Mouse (Mus musculus): ENCODE measurements around the gene Rad51d. TPM values are rescaled to one million over a fixed set of nuclear protein-coding genes. Genes with fewer than 3 reads are reported as not detected.

Gene Rad51d
- polyA plus RNA-seq, 1 experiment: 21.8 TPM

GRCm38 (mm10) chr11:82871031-82871446, 19.4 kb downstream of the Rad51d start, which contains the start of gene Rffl:
TSS of gene Rffl (minus strand) at chr11:82871210.
- Histone ChIP-seq H3K27ac (replicated peaks; ENCODE audit: low read depth, low read length) (peak within 1 kb of the TSS; percentile 64), H3K4me1 (ENCODE audit: control insufficient read depth, insufficient read depth, insufficient read length, low read length) (peaks cover 2% of the 10 kb centered on the region; the same call in 1 of the 2 replicates), H3K4me3 (ENCODE audit: insufficient read depth, low read depth, low read length) (peak within 1 kb of the TSS; percentile 86)

- H3K27ac ChIP-seq (replicated peaks; ENCODE audit: low read depth, low read length): peak overlapping the region; percentile 64
Measured at GRCm38 (mm10) chr11:82870173-82871030, 20.0 kb downstream of the Rad51d start.

GRCm38 (mm10) chr11:82869506-82870172, 20.8 kb downstream of the Rad51d start:
- H3K4me1 ChIP-seq (ENCODE audit: control insufficient read depth, insufficient read depth, insufficient read length, low read length): peaks cover 2% of the 10 kb centered on the region; the same call in 1 of the 2 replicates
- peak overlapping the region; percentile 86 for H3K4me3 ChIP-seq (ENCODE audit: insufficient read depth, low read depth, low read length)
- H3K27ac ChIP-seq (replicated peaks; ENCODE audit: low read depth, low read length): peak overlapping the region; percentile 64

More at GRCm38 (mm10) chr11:82870173-82871030, 20.0 kb downstream of the Rad51d start:
- Histone ChIP-seq H3K4me3 (ENCODE audit: insufficient read depth, low read depth, low read length) (peak overlapping the region; percentile 86), H3K4me1 (ENCODE audit: control insufficient read depth, insufficient read depth, insufficient read length, low read length) (peaks cover 2% of the 10 kb centered on the region; the same call in 1 of the 2 replicates)

- no peak overlapping the region for H3K4me3 ChIP-seq (ENCODE audit: insufficient read depth, low read depth, low read length)
- no peak overlapping the region for H3K27ac ChIP-seq (replicated peaks; ENCODE audit: low read depth, low read length)
- peaks cover 2% of the 10 kb centered on the region; the same call in 1 of the 2 replicates for H3K4me1 ChIP-seq (ENCODE audit: control insufficient read depth, insufficient read depth, insufficient read length, low read length)
Measured at GRCm38 (mm10) chr11:82867956-82868355, 22.5 kb downstream of the Rad51d start.

GRCm38 (mm10) chr11:82866850-82867564, 23.4 kb downstream of the Rad51d start:
- peaks cover 2% of the 10 kb centered on the region; the same call in 1 of the 2 replicates for H3K4me1 ChIP-seq (ENCODE audit: control insufficient read depth, insufficient read depth, insufficient read length, low read length)
- no peak overlapping the region for H3K4me3 ChIP-seq (ENCODE audit: insufficient read depth, low read depth, low read length)
- H3K27ac ChIP-seq (replicated peaks; ENCODE audit: low read depth, low read length): no peak overlapping the region

- H3K27ac ChIP-seq (replicated peaks; ENCODE audit: low read depth, low read length): no peak overlapping the region
- H3K4me3 ChIP-seq (ENCODE audit: insufficient read depth, low read depth, low read length): no peak overlapping the region
- H3K4me1 ChIP-seq (ENCODE audit: control insufficient read depth, insufficient read depth, insufficient read length, low read length): peaks cover 11% of the 10 kb centered on the region
Measured at GRCm38 (mm10) chr11:82865957-82866356, 24.5 kb downstream of the Rad51d start.

GRCm38 (mm10) chr11:82863488-82863931, 26.9 kb downstream of the Rad51d start:
- H3K27ac ChIP-seq (replicated peaks; ENCODE audit: low read depth, low read length): no peak overlapping the region
- H3K4me3 ChIP-seq (ENCODE audit: insufficient read depth, low read depth, low read length): no peak overlapping the region

GRCm38 (mm10) chr11:82863059-82863458, 27.4 kb downstream of the Rad51d start:
- Histone ChIP-seq H3K4me3 (ENCODE audit: insufficient read depth, low read depth, low read length) (no peak overlapping the region), H3K27ac (replicated peaks; ENCODE audit: low read depth, low read length) (no peak overlapping the region), H3K4me1 (ENCODE audit: control insufficient read depth, insufficient read depth, insufficient read length, low read length) (peaks cover 11% of the 10 kb centered on the region)

More at GRCm38 (mm10) chr11:82863488-82863931, 26.9 kb downstream of the Rad51d start:
- peaks cover 11% of the 10 kb centered on the region for H3K4me1 ChIP-seq (ENCODE audit: control insufficient read depth, insufficient read depth, insufficient read length, low read length)

- no peak overlapping the region for H3K4me3 ChIP-seq (ENCODE audit: insufficient read depth, low read depth, low read length)
- no peak overlapping the region for H3K27ac ChIP-seq (replicated peaks; ENCODE audit: low read depth, low read length)
- peaks cover 9% of the 10 kb centered on the region for H3K4me1 ChIP-seq (ENCODE audit: control insufficient read depth, insufficient read depth, insufficient read length, low read length)
Measured at GRCm38 (mm10) chr11:82862638-82863037, 27.8 kb downstream of the Rad51d start.

GRCm38 (mm10) chr11:82861558-82861957, 28.9 kb downstream of the Rad51d start:
- H3K4me3 ChIP-seq (ENCODE audit: insufficient read depth, low read depth, low read length): no peak overlapping the region
- no peak overlapping the region for H3K27ac ChIP-seq (replicated peaks; ENCODE audit: low read depth, low read length)
- H3K4me1 ChIP-seq (ENCODE audit: control insufficient read depth, insufficient read depth, insufficient read length, low read length): peaks cover 12% of the 10 kb centered on the region

- peaks cover 12% of the 10 kb centered on the region for H3K4me1 ChIP-seq (ENCODE audit: control insufficient read depth, insufficient read depth, insufficient read length, low read length)
- H3K4me3 ChIP-seq (ENCODE audit: insufficient read depth, low read depth, low read length): no peak overlapping the region
- no peak overlapping the region for H3K27ac ChIP-seq (replicated peaks; ENCODE audit: low read depth, low read length)
Measured at GRCm38 (mm10) chr11:82860759-82861158, 29.7 kb downstream of the Rad51d start.

- H3K27ac ChIP-seq (replicated peaks; ENCODE audit: low read depth, low read length): peak overlapping the region; percentile 78
- H3K4me3 ChIP-seq (ENCODE audit: insufficient read depth, low read depth, low read length): no peak overlapping the region; the same call in 1 of the 2 replicates
- H3K4me1 ChIP-seq (ENCODE audit: control insufficient read depth, insufficient read depth, insufficient read length, low read length): peaks cover 17% of the 10 kb centered on the region
Measured at GRCm38 (mm10) chr11:82857307-82857848, 33.0 kb downstream of the Rad51d start.

GRCm38 (mm10) chr11:82856032-82856431, 34.4 kb downstream of the Rad51d start:
- peaks cover 9% of the 10 kb centered on the region for H3K4me1 ChIP-seq (ENCODE audit: control insufficient read depth, insufficient read depth, insufficient read length, low read length)
- H3K27ac ChIP-seq (replicated peaks; ENCODE audit: low read depth, low read length): no peak overlapping the region
- no peak overlapping the region for H3K4me3 ChIP-seq (ENCODE audit: insufficient read depth, low read depth, low read length)

GRCm38 (mm10) chr11:82855327-82855973, 35.0 kb downstream of the Rad51d start:
- peaks cover 9% of the 10 kb centered on the region; the same call in 1 of the 2 replicates for H3K4me1 ChIP-seq (ENCODE audit: control insufficient read depth, insufficient read depth, insufficient read length, low read length)
- H3K4me3 ChIP-seq (ENCODE audit: insufficient read depth, low read depth, low read length): no peak overlapping the region
- H3K27ac ChIP-seq (replicated peaks; ENCODE audit: low read depth, low read length): no peak overlapping the region

Data from brown adipose tissue, adult 24 weeks (tissue).